Mouse (Mus musculus) liver, embryonic 11.5 days (tissue): ENCODE measurements at regions not wholly inside any gene's neighbourhood (a gene's known extent, or its start where the extent isn't known, plus 50 kb on each side); places are given as distances from the start of the nearest gene placed in this dataset.

ENCODE experiments used
- ATAC-seq: fragments of 200-750 bp; cut with Nextera tagmentation; replicated peaks from 2 replicates; pipeline ENCODE4 v1.8.0; 2017; ENCODE audit warnings: moderate number of reproducible peaks, mild to moderate bottlenecking, moderate TSS enrichment, moderate library complexity; ENCODE audit not compliant: low FRiP score
- DNase-seq: peaks from one replicate; pipeline ENCODE4 v3.0.0-alpha.2; 2017; ENCODE audit warnings: low spot score
- H3K27ac ChIP-seq: fragments of 300-500 bp; sonication (generic); 2 replicates; pipeline ENCODE4 v1.5.1; 2014; ENCODE audit warnings: mild to moderate bottlenecking, low read depth, low read length, control low read depth
- H3K27me3 ChIP-seq: fragments of 300-500 bp; sonication (generic); replicated peaks from 2 replicates; pipeline ENCODE4 v1.6.1; 2014; ENCODE audit warnings: low read length, mixed read lengths; ENCODE audit not compliant: control insufficient read depth, insufficient read depth
- H3K36me3 ChIP-seq: fragments of 300-500 bp; sonication (generic); 2 replicates; pipeline ENCODE4 v1.6.1; 2014; ENCODE audit warnings: mild to moderate bottlenecking, low read length, moderate library complexity, mixed read lengths; ENCODE audit not compliant: control insufficient read depth, insufficient read depth
- H3K4me1 ChIP-seq: fragments of 300-500 bp; sonication (generic); replicated peaks from 2 replicates; pipeline ENCODE4 v1.6.1; 2014; ENCODE audit warnings: low read length, mixed read lengths; ENCODE audit not compliant: control insufficient read depth, insufficient read depth
- H3K4me2 ChIP-seq: fragments of 300-500 bp; sonication (generic); 2 replicates; pipeline ENCODE4 v1.6.1; 2014; ENCODE audit warnings: mild to moderate bottlenecking, control low read depth, moderate library complexity
- H3K4me3 ChIP-seq: fragments of 300-500 bp; sonication (generic); 2 replicates; pipeline ENCODE4 v1.5.1; 2014; ENCODE audit warnings: low read depth, low read length, control low read depth
- H3K9ac ChIP-seq: fragments of 300-500 bp; sonication (generic); 2 replicates; pipeline ENCODE4 v1.6.1; 2014; ENCODE audit warnings: low read depth, low read length, control low read depth
- H3K9me3 ChIP-seq: fragments of 300-500 bp; sonication (generic); 2 replicates; pipeline ENCODE4 v1.6.1; 2016; ENCODE audit warnings: low read length, inconsistent platforms, mixed read lengths; ENCODE audit not compliant: control insufficient read depth
- WGBS: fragments of 180-500 bp; shearing (Covaris S2); extraction: QIAGEN DNeasy Blood & Tissue Kit; methylation state at CpG from one replicate; pipeline ENCODE4 v1.1.7; 2014; 5-methylcytosine and 5-hydroxymethylcytosine counted together

DNA sequence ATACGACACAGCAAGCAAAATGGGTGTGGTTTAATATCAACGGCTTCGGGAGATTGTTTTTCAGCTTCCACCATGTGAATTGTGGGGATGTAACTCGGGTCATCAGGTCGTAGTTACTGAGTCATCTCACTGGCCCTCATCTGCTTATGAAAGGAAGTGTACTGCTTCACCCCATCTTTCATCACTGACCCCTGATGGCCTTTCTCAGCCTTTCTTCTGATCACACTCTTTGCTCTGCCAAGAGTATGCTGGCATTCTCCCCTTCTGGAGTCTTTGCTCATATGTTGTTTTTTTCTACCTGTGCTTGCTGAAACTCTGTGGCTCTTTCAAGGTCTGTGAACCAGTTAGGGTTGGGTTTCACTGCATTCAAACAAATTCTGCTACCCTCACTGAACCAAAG lies 50.6 kb upstream of the Tgm3 start:
- H3K36me3 ChIP-seq: no peaks in the 10 kb centered on the region
- DNase-seq: no peak
- H3K27me3 ChIP-seq: no peaks in the 10 kb centered on the region
- H3K4me1 ChIP-seq: no peaks in the 10 kb centered on the region
- WGBS: 72% methylated on average over 5 of the region's 5 CpGs
- no peak for ATAC-seq
- H3K9me3 ChIP-seq: no peaks in the 10 kb centered on the region
- no peak overlapping the region for H3K4me2 ChIP-seq
- no peak overlapping the region for H3K27ac ChIP-seq
- no peak overlapping the region for H3K4me3 ChIP-seq
- H3K9ac ChIP-seq: no peak overlapping the region
